Mouse (Mus musculus): ENCODE results near the gene Mga. TPM values are rescaled to one million over a fixed set of nuclear protein-coding genes. Genes with fewer than 3 reads are reported as not detected.

Mga gene
- polyA plus RNA-seq, 1 experiment, result 3.3 TPM

DNA sequence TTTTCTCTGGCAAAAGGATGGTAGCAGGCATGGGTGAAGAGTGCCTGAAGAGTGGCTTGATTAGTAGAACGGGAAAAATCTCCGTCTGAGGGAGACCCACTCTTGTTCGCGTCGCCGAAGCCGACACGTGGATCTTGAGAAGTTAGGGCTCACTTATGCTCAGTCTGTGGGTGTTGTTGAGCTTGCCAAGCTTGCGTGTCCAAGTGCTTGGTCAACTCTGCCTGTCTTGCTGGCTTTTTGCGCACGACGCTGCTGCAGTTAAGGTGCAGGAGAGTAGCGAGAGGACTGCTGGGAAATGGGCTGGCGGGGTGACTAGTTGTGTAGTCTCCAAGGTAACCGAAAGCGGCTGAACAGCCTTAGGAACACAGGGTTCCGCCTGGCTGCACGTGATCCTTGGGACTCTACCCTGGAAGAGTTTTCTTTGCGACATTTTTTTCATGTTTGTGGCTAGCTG is 1.1 kb downstream of the Mga start:
- TF ChIP-seq USF1 (IDR thresholded peaks at IDR 0.05; ENCODE audit: low read depth), result peak; percentile 72
- no peak for TF ChIP-seq MYOG (IDR thresholded peaks at IDR 0.05; ENCODE audit: control insufficient read depth, extremely low read depth, insufficient read length)
- peaks cover 12% of the 10 kb centered on the region for H3K36me3 ChIP-seq (ENCODE audit: control insufficient read depth, insufficient read depth)
- H3K4me3 ChIP-seq (ENCODE audit: insufficient read depth, poor library complexity, severe bottlenecking), result peak overlapping the region; percentile 28
- H3K79me2 ChIP-seq (ENCODE audit: control insufficient read depth, insufficient read depth), result peaks cover 69% of the 10 kb centered on the region
- H3K27me3 ChIP-seq (ENCODE audit: control insufficient read depth, insufficient read depth, insufficient read length), result no peaks in the 10 kb centered on the region
- H3ac ChIP-seq (ENCODE audit: control insufficient read depth, insufficient read length, low read depth), result peak overlapping the region; percentile 12
- H3K79me3 ChIP-seq (ENCODE audit: low read depth), result peaks cover 38% of the 10 kb centered on the region

DNA sequence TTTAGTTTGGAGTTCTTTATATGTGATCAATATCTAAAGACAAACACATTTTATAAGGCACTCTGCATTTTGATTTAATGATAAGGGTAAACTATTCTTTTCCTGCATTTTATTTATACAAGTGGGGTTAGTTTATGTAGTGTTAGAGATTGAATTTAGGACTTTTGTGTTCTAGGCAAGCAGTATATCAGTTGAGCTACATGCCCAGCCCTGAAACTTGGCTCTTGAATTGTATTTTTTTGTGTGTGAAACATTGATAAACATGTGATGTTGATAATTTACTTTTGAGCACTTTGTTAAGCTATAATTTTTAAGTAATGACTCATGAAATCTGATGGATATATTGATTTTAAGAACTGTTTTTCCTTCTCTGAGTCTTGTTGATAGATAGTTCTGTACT is 19.0 kb downstream of the Mga start:
- Histone ChIP-seq H3ac (ENCODE audit: control insufficient read depth, insufficient read length, low read depth) (no peak overlapping the region), H3K79me3 (ENCODE audit: low read depth) (peaks cover 32% of the 10 kb centered on the region), H3K4me3 (ENCODE audit: insufficient read depth, poor library complexity, severe bottlenecking) (no peak overlapping the region), H3K27me3 (ENCODE audit: control insufficient read depth, insufficient read depth, insufficient read length) (no peaks in the 10 kb centered on the region), H3K79me2 (ENCODE audit: control insufficient read depth, insufficient read depth) (peaks cover 42% of the 10 kb centered on the region), H3K36me3 (ENCODE audit: control insufficient read depth, insufficient read depth) (peaks cover 18% of the 10 kb centered on the region)
- TF ChIP-seq MYOG (IDR thresholded peaks at IDR 0.05; ENCODE audit: control insufficient read depth, extremely low read depth, insufficient read length), result no peak
- no peak for TF ChIP-seq CEBPB (IDR thresholded peaks at IDR 0.05; ENCODE audit: low read depth)
- TF ChIP-seq MAX (IDR thresholded peaks at IDR 0.05), result no peak
- no peak for TF ChIP-seq USF1 (IDR thresholded peaks at IDR 0.05; ENCODE audit: low read depth)
- TF ChIP-seq FOSL1 (IDR thresholded peaks at IDR 0.05; ENCODE audit: insufficient read depth, low read length, poor library complexity, severe bottlenecking), result no peak
- no peak for TF ChIP-seq MYOD1 (IDR thresholded peaks at IDR 0.05; ENCODE audit: control insufficient read depth, insufficient read length, low read depth)
- no peak for TF ChIP-seq CTCF (IDR thresholded peaks at IDR 0.05; ENCODE audit: control insufficient read depth, insufficient read depth, insufficient read length)

DNA sequence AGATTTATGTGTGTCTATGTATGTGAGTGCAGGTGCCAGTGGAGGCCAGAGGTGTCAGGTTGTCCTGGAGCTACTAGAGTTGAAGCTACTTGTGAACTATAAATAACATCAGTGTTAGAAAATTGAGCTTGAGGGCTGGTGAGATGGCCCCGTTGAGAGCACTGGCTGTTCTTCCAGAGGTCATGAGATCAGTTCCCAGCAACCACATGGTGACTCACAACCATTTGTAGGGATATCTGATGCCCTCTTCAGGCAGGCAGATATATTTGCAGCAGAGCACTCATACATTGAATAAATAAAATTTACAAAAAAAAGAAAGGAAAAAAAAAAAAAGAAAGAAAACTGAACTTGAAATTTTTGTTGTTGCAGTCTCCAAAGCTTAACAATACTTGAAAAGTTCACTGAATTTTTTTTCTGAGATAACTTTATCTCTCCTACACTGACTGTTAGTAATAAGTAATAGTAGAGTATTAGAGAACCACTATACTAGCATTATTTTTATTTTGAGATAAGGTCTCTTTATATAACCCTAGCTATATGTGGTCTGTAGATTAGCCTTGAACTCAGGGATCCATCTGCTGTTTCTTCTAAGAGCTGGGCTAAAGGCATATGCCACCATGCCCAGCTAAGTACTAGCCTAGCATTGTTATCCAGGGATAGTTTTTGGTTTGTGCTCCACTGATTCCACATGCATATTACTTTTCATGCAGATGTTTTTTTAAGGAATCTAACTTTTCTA is 20.8 kb downstream of the Mga start:
- TF ChIP-seq MYOG (IDR thresholded peaks at IDR 0.05; ENCODE audit: control insufficient read depth, extremely low read depth, insufficient read length), result no peak
- no peak for TF ChIP-seq CEBPB (IDR thresholded peaks at IDR 0.05; ENCODE audit: low read depth)
- TF ChIP-seq FOSL1 (IDR thresholded peaks at IDR 0.05; ENCODE audit: insufficient read depth, low read length, poor library complexity, severe bottlenecking), result no peak
- no peak for TF ChIP-seq MAX (IDR thresholded peaks at IDR 0.05)
- no peak for TF ChIP-seq USF1 (IDR thresholded peaks at IDR 0.05; ENCODE audit: low read depth)
- TF ChIP-seq MYOD1 (IDR thresholded peaks at IDR 0.05; ENCODE audit: control insufficient read depth, insufficient read length, low read depth), result no peak
- TF ChIP-seq CTCF (IDR thresholded peaks at IDR 0.05; ENCODE audit: control insufficient read depth, insufficient read depth, insufficient read length), result no peak
- Histone ChIP-seq H3K79me3 (ENCODE audit: low read depth) (peaks cover 23% of the 10 kb centered on the region), H3K4me3 (ENCODE audit: insufficient read depth, poor library complexity, severe bottlenecking) (no peak overlapping the region), H3K36me3 (ENCODE audit: control insufficient read depth, insufficient read depth) (peaks cover 21% of the 10 kb centered on the region), H3ac (ENCODE audit: control insufficient read depth, insufficient read length, low read depth) (no peak overlapping the region), H3K79me2 (ENCODE audit: control insufficient read depth, insufficient read depth) (peaks cover 25% of the 10 kb centered on the region), H3K27me3 (ENCODE audit: control insufficient read depth, insufficient read depth, insufficient read length) (no peaks in the 10 kb centered on the region)

GRCm38 (mm10) chr2:119970571-119970970 is 73.5 kb downstream of the Mga start:
- no peaks in the 10 kb centered on the region for H3K36me3 ChIP-seq (ENCODE audit: control insufficient read depth, insufficient read depth)
- H3K79me2 ChIP-seq (ENCODE audit: control insufficient read depth, insufficient read depth), result peaks cover 17% of the 10 kb centered on the region
- no peaks in the 10 kb centered on the region for H3K79me3 ChIP-seq (ENCODE audit: low read depth)
- no peak for TF ChIP-seq CEBPB (IDR thresholded peaks at IDR 0.05; ENCODE audit: low read depth)
- no peak for TF ChIP-seq MAX (IDR thresholded peaks at IDR 0.05)
- no peak for TF ChIP-seq CTCF (IDR thresholded peaks at IDR 0.05; ENCODE audit: control insufficient read depth, insufficient read depth, insufficient read length)
- no peak for TF ChIP-seq MYOD1 (IDR thresholded peaks at IDR 0.05; ENCODE audit: control insufficient read depth, insufficient read length, low read depth)
- TF ChIP-seq MYOG (IDR thresholded peaks at IDR 0.05; ENCODE audit: control insufficient read depth, extremely low read depth, insufficient read length), result no peak
- TF ChIP-seq USF1 (IDR thresholded peaks at IDR 0.05; ENCODE audit: low read depth), result no peak
- no peak for TF ChIP-seq FOSL1 (IDR thresholded peaks at IDR 0.05; ENCODE audit: insufficient read depth, low read length, poor library complexity, severe bottlenecking)
- no peak overlapping the region for H3ac ChIP-seq (ENCODE audit: control insufficient read depth, insufficient read length, low read depth)
- no peak overlapping the region for H3K4me3 ChIP-seq (ENCODE audit: insufficient read depth, poor library complexity, severe bottlenecking)
- H3K27me3 ChIP-seq (ENCODE audit: control insufficient read depth, insufficient read depth, insufficient read length), result no peaks in the 10 kb centered on the region

DNA sequence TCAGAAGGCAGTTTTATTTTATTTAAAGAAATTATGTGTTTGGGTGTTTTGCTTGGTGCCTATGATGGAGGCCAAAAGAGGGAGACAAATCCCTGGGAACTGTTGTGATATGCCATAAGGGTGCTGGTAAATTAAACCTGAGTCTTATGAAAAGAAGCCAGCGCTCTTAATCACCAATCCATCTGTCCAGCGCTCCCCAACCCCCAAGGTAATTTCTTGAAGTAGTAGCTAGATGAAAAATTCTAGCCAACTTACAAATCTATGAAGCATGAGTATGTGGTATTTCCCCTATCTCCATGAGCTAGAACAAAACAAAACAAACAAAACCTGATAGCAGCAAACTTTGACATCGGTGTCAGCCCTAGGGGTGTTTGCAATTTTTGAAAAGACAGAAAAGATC is 74.3 kb downstream of the Mga start:
- H3K79me3 ChIP-seq (ENCODE audit: low read depth), result no peaks in the 10 kb centered on the region
- H3K36me3 ChIP-seq (ENCODE audit: control insufficient read depth, insufficient read depth), result no peaks in the 10 kb centered on the region
- TF ChIP-seq FOSL1 (IDR thresholded peaks at IDR 0.05; ENCODE audit: insufficient read depth, low read length, poor library complexity, severe bottlenecking) (no peak), CEBPB (IDR thresholded peaks at IDR 0.05; ENCODE audit: low read depth) (no peak)
- peaks cover 17% of the 10 kb centered on the region for H3K79me2 ChIP-seq (ENCODE audit: control insufficient read depth, insufficient read depth)
- H3K4me3 ChIP-seq (ENCODE audit: insufficient read depth, poor library complexity, severe bottlenecking), result no peak overlapping the region
- no peaks in the 10 kb centered on the region for H3K27me3 ChIP-seq (ENCODE audit: control insufficient read depth, insufficient read depth, insufficient read length)
- H3ac ChIP-seq (ENCODE audit: control insufficient read depth, insufficient read length, low read depth), result no peak overlapping the region

GRCm38 (mm10) chr2:119971837-119972536 is 75.0 kb downstream of the Mga start:
- peak overlapping the region; percentile 90 for H3ac ChIP-seq (ENCODE audit: control insufficient read depth, insufficient read length, low read depth)
- H3K4me3 ChIP-seq (ENCODE audit: insufficient read depth, poor library complexity, severe bottlenecking), result peak overlapping the region; percentile 51
- no peaks in the 10 kb centered on the region for H3K27me3 ChIP-seq (ENCODE audit: control insufficient read depth, insufficient read depth, insufficient read length)
- no peaks in the 10 kb centered on the region for H3K36me3 ChIP-seq (ENCODE audit: control insufficient read depth, insufficient read depth)
- no peak for TF ChIP-seq FOSL1 (IDR thresholded peaks at IDR 0.05; ENCODE audit: insufficient read depth, low read length, poor library complexity, severe bottlenecking)
- peak; percentile 77 for TF ChIP-seq MAX (IDR thresholded peaks at IDR 0.05)
- TF ChIP-seq CTCF (IDR thresholded peaks at IDR 0.05; ENCODE audit: control insufficient read depth, insufficient read depth, insufficient read length), result peak; percentile 61
- TF ChIP-seq USF1 (IDR thresholded peaks at IDR 0.05; ENCODE audit: low read depth), result no peak
- TF ChIP-seq MYOD1 (IDR thresholded peaks at IDR 0.05; ENCODE audit: control insufficient read depth, insufficient read length, low read depth), result no peak
- no peak for TF ChIP-seq MYOG (IDR thresholded peaks at IDR 0.05; ENCODE audit: control insufficient read depth, extremely low read depth, insufficient read length)
- TF ChIP-seq CEBPB (IDR thresholded peaks at IDR 0.05; ENCODE audit: low read depth), result no peak
- peaks cover 17% of the 10 kb centered on the region for H3K79me2 ChIP-seq (ENCODE audit: control insufficient read depth, insufficient read depth)
- H3K79me3 ChIP-seq (ENCODE audit: low read depth), result no peaks in the 10 kb centered on the region
